ENCODE assay signal across 9 mouse cellular contexts in the genomic region with DNA sequence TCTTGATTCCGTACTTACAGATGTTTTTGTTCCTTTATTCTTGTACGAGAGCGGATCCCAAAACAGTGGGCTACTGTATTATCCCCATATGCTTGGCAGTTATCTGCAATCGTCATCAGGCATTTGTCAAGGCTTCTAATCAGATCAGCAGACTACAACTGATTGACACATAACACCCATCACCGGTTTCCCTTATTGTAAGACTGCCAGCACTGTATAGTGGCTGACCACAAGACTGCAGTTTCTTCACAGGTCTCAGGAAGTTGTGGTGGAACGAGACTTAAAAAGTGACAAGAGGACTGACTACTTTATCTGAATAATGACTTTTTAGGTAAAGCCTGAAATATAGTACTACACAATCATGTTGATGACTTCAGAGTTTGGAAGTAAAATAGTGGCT. TPM values are rescaled to one million over a fixed set of nuclear protein-coding genes. Genes with fewer than 3 reads are reported as not detected.
A peak's percentile ranks its signal among the peaks of the same experiment; 100 is the strongest.
DNase-seq lines count a peak whose midpoint lies in the region; ATAC-seq and TF ChIP-seq lines count a peak whose summit lies in the region.
"Had no signal": no experiment of that assay in that cellular context is flagged by ENCODE, and none has a peak within 500 bp of the region (broad histone marks: within the 10 kb centered on the region; RNA-seq: fewer than 3 reads in every experiment).

No protein-coding gene starts in this region.

- TF ChIP-seq EP300 in liver, postnatal 0 days (IDR thresholded peaks at IDR 0.05; ENCODE audit: low read depth): no peak

- no peak overlapping the region for H3K27ac ChIP-seq in gastrocnemius, adult 2 months
- H3K27ac ChIP-seq in forebrain, embryonic 14.5 days (ENCODE audit: low read depth, low read length): no peak overlapping the region
- peak overlapping the region; percentile 92; the same call in 1 of the 2 replicates for H3K27ac ChIP-seq in liver, postnatal 0 days (ENCODE audit: low read depth)

- H3K27me3 ChIP-seq in forebrain, embryonic 14.5 days (replicated peaks; ENCODE audit: control insufficient read depth, insufficient read depth, low read length): no peaks in the 10 kb centered on the region
- no peaks in the 10 kb centered on the region for H3K27me3 ChIP-seq in liver, postnatal 0 days (ENCODE audit: insufficient read depth, low read length)
- H3K27me3 ChIP-seq: Patski had no signal

- WGBS in forebrain, embryonic 14.5 days: 55% methylated on average over 6 of the region's 6 CpGs
- WGBS in liver, postnatal 0 days (ENCODE audit: insufficient replicate concordance): 29% methylated on average over 6 of the region's 6 CpGs

- intact Hi-C loops in gastrocnemius, adult 2 months (cut with DNase I): no loop called here
- intact Hi-C loops in gastrocnemius, postnatal 14 days (cut with DNase I; ENCODE audit: low total_unique reads): no loop called here

- peaks cover 18% of the 10 kb centered on the region for H3K4me1 ChIP-seq in forebrain, embryonic 14.5 days (ENCODE audit: control insufficient read depth, insufficient read depth, low read length)
- peaks cover 19% of the 10 kb centered on the region for H3K4me1 ChIP-seq in liver, postnatal 0 days (ENCODE audit: insufficient read depth)

- peak overlapping the region; percentile 93; the same call in 1 of the 2 replicates for H3K4me2 ChIP-seq in forebrain, embryonic 14.5 days (ENCODE audit: low read length)
- H3K4me2 ChIP-seq in liver, postnatal 0 days (ENCODE audit: low read depth, low read length): peak overlapping the region; percentile 81

- TF ChIP-seq CTCF in gastrocnemius, adult 2 months (IDR thresholded peaks at IDR 0.05): no peak
- peak; percentile 31; the same call in 1 of the 2 replicates for TF ChIP-seq CTCF in liver, postnatal 0 days (IDR thresholded peaks at IDR 0.05; ENCODE audit: low read depth)

- H3K4me3 ChIP-seq in gastrocnemius, adult 2 months: peak overlapping the region; percentile 89
- H3K4me3 ChIP-seq in forebrain, embryonic 14.5 days (ENCODE audit: low read depth, low read length): no peak overlapping the region; the same call in 1 of the 2 replicates
- peak overlapping the region; percentile 67 for H3K4me3 ChIP-seq in liver, postnatal 0 days (ENCODE audit: low read depth, low read length)

- H3K9ac ChIP-seq in forebrain, embryonic 14.5 days (ENCODE audit: low read length): no peak overlapping the region
- no peak overlapping the region for H3K9ac ChIP-seq in liver, postnatal 0 days (replicated peaks)

- no peaks in the 10 kb centered on the region for H3K9me3 ChIP-seq in forebrain, embryonic 14.5 days (replicated peaks; ENCODE audit: control insufficient read depth, low read length)
- no peaks in the 10 kb centered on the region for H3K9me3 ChIP-seq in liver, postnatal 0 days (ENCODE audit: low read length)

- DNase-seq in gastrocnemius, adult 2 months: no peak
- DNase-seq in gastrocnemius, postnatal 14 days: no peak
- peak; percentile 52 to 54 for DNase-seq in CD8-positive naive resting alpha-beta T cell, adult 2 months (ENCODE audit: low read depth in 2 of 2, low spot score in 2 of 2)
- no peak for DNase-seq in forebrain, embryonic 14.5 days (ENCODE audit: low spot score)
- DNase-seq in liver, postnatal 0 days: peak; percentile 31
- no peak for DNase-seq in embryo, embryonic 10 days (ENCODE audit: low spot score)
- DNase-seq in ovary, postnatal 14 days (ENCODE audit: low spot score): no peak

- ATAC-seq in forebrain, embryonic 14.5 days: no peak
- ATAC-seq in liver, postnatal 0 days: no peak
- no peak for ATAC-seq in erythroid progenitor cell, adult 5-6 weeks (replicated peaks; ENCODE audit: low FRiP score, poor library complexity, severe bottlenecking)

- H3K36me3 ChIP-seq in forebrain, embryonic 14.5 days (ENCODE audit: control insufficient read depth, insufficient read depth, low read length): peaks cover 17% of the 10 kb centered on the region
- peaks cover 4% of the 10 kb centered on the region; the same call in 1 of the 2 replicates for H3K36me3 ChIP-seq in liver, postnatal 0 days (replicated peaks; ENCODE audit: insufficient read depth, low read length)

RNA-seq across cellular contexts. Expression of a gene that starts 1.3 kb away (rescaled TPM):
- total RNA-seq in gastrocnemius, adult 2 months (2021): 1 to 10 TPM; 2.3 to 3.5 TPM
- total RNA-seq in gastrocnemius, postnatal 14 days (2021): 1 to 10 TPM; 2.0 to 2.3 TPM
- polyA plus RNA-seq in forebrain, embryonic 14.5 days (2014; fragmentation: Nextera tagmentation; extraction: Ambion mirVana): 12.3 and 14.2 TPM in 2 replicates
- polyA plus RNA-seq in liver, postnatal 0 days (2015; fragmentation: Nextera tagmentation; extraction: Ambion mirVana): 5.6 and 5.8 TPM in 2 replicates
- total RNA-seq in erythroid progenitor cell, adult 5-6 weeks (2015; ENCODE audit: low replicate concordance): 2.9 and 3.4 TPM in 2 replicates
- 2.2 TPM in 1 of 2 replicates, not detected in the other for total RNA-seq in erythroid progenitor cell, adult 5-6 weeks (2017; ENCODE audit: low replicate concordance)

RNA-seq across cellular contexts. Expression of a gene that starts 1.4 kb away (rescaled TPM):
- 1 to 10 TPM; 4.8 to 5.5 TPM for total RNA-seq in gastrocnemius, adult 2 months (2021)
- total RNA-seq in gastrocnemius, postnatal 14 days (2021): 1 to 10 TPM; 4.7 to 4.8 TPM
- 47.0 and 59.8 TPM in 2 replicates for polyA plus RNA-seq in forebrain, embryonic 14.5 days (2014; fragmentation: Nextera tagmentation; extraction: Ambion mirVana)
- 4.2 and 4.9 TPM in 2 replicates for polyA plus RNA-seq in liver, postnatal 0 days (2015; fragmentation: Nextera tagmentation; extraction: Ambion mirVana)
- total RNA-seq in erythroid progenitor cell, adult 5-6 weeks (2015; ENCODE audit: low replicate concordance): 10.1 and 10.5 TPM in 2 replicates
- 8.2 TPM in 1 of 2 replicates, not detected in the other for total RNA-seq in erythroid progenitor cell, adult 5-6 weeks (2017; ENCODE audit: low replicate concordance)

RNA-seq across cellular contexts. Expression of a gene that starts 12.7 kb away (rescaled TPM):
- not detected for total RNA-seq in gastrocnemius, adult 2 months (2021)
- total RNA-seq in gastrocnemius, postnatal 14 days (2021): not detected
- not detected in 2 replicates for polyA plus RNA-seq in forebrain, embryonic 14.5 days (2014; fragmentation: Nextera tagmentation; extraction: Ambion mirVana)
- polyA plus RNA-seq in liver, postnatal 0 days (2015; fragmentation: Nextera tagmentation; extraction: Ambion mirVana): not detected in 2 replicates
- total RNA-seq in erythroid progenitor cell, adult 5-6 weeks (2015; ENCODE audit: low replicate concordance): not detected in 2 replicates
- not detected in 2 replicates for total RNA-seq in erythroid progenitor cell, adult 5-6 weeks (2017; ENCODE audit: low replicate concordance)
- polyA plus RNA-seq: Patski had no signal

RNA-seq across cellular contexts. Expression of a gene that starts 12.8 kb away (rescaled TPM):
- total RNA-seq in gastrocnemius, adult 2 months (2021): 10 to 100 TPM in 1 of 2 experiments, 1 to 10 TPM in 1; 7.7 to 11.3 TPM
- total RNA-seq in gastrocnemius, postnatal 14 days (2021): 1 to 10 TPM; 7.2 to 7.6 TPM
- polyA plus RNA-seq in forebrain, embryonic 14.5 days (2014; fragmentation: Nextera tagmentation; extraction: Ambion mirVana): 30.6 and 36.6 TPM in 2 replicates
- 10.8 and 13.0 TPM in 2 replicates for polyA plus RNA-seq in liver, postnatal 0 days (2015; fragmentation: Nextera tagmentation; extraction: Ambion mirVana)
- 10.5 and 17.2 TPM in 2 replicates for total RNA-seq in erythroid progenitor cell, adult 5-6 weeks (2015; ENCODE audit: low replicate concordance)
- total RNA-seq in erythroid progenitor cell, adult 5-6 weeks (2017; ENCODE audit: low replicate concordance): 7.3 and 15.9 TPM in 2 replicates

RNA-seq across cellular contexts. Expression of a gene that starts 12.9 kb away (rescaled TPM):
- total RNA-seq in gastrocnemius, adult 2 months (2021): 10 to 100 TPM; 14.1 to 15.6 TPM
- total RNA-seq in gastrocnemius, postnatal 14 days (2021): 10 to 100 TPM; 13.9 to 14.5 TPM
- polyA plus RNA-seq in forebrain, embryonic 14.5 days (2014; fragmentation: Nextera tagmentation; extraction: Ambion mirVana): 53.0 and 58.2 TPM in 2 replicates
- polyA plus RNA-seq in liver, postnatal 0 days (2015; fragmentation: Nextera tagmentation; extraction: Ambion mirVana): 11.5 and 12.5 TPM in 2 replicates
- 15.5 and 16.6 TPM in 2 replicates for total RNA-seq in erythroid progenitor cell, adult 5-6 weeks (2015; ENCODE audit: low replicate concordance)
- 13.8 and 24.4 TPM in 2 replicates for total RNA-seq in erythroid progenitor cell, adult 5-6 weeks (2017; ENCODE audit: low replicate concordance)

Comparison
In these comparisons a context has a peak if more than half of its experiments do, and no peak if none do; other contexts are left out.
1. DNase-seq: peak in CD8-positive naive resting alpha-beta T cell, adult 2 months (2 of 2) and liver, postnatal 0 days (single experiment); none in gastrocnemius, adult 2 months (single experiment), gastrocnemius, postnatal 14 days (single experiment), forebrain, embryonic 14.5 days (single experiment), embryo, embryonic 10 days (single experiment) and ovary, postnatal 14 days (single experiment).